Mouse (Mus musculus): ENCODE results near the gene Dusp7. TPM values are rescaled to one million over a fixed set of nuclear protein-coding genes. Genes with fewer than 3 reads are reported as not detected.

Gene Dusp7
- total RNA-seq, 2 experiments from 2014 or later: 43.6 to 67.0 TPM

DNA sequence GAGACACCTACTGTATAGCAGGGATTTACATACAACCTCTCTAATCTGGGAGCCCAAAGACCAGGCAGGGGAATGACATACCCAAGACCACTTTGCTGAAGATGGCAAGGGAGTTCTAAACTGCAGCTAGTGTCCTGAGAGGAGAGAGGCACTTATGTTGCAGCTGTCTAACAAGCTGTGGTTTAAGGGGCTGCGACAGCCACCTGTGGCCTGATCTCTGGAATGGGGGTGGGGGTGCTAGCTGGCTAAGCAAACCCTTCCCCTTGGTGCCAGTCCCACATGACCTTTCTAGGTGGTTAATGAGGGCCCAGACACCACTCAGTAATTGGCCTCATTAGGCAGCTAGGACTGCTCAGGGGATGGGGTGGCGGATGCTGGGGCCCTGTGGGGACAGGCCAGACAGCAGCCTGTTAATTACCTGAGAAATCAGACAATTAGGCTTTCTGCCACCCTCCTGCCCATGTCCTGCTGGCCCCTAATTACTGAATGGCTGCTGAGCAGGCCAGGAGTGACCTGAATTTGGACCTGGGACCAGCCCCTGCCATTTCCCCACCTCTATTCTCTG, 41.7 kb downstream of the Dusp7 start:
- no peak for DNase-seq (ENCODE audit: low spot score)
- intact Hi-C loops (cut with DNase I): no loop called here

DNA sequence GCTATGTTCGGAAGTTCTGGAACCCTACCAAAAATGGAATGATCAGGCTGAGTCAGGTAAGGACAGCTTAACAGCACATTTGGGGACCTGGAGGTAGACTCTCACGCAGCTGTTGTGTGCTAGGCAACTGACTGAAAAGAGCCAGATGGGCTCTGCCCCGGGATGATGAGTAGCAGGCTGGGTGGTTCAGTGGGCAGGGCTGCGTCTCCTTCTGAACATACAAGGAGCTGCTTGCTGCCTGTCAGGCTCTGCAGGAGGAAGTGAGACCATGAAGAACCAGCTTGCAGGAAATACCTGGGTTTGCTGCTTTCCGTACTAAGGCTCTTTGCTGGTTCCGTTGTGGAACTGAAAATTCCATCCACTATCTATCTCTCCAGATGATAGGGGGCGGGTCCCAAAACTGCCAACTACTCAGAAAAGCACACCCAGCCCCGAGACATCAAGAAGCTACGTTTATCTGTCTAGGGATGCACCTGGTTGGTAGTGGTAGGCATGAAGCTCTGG, 42.7 kb downstream of the Dusp7 start:
- intact Hi-C loops (cut with DNase I): no loop called here
- no peak for DNase-seq (ENCODE audit: low spot score)

DNA sequence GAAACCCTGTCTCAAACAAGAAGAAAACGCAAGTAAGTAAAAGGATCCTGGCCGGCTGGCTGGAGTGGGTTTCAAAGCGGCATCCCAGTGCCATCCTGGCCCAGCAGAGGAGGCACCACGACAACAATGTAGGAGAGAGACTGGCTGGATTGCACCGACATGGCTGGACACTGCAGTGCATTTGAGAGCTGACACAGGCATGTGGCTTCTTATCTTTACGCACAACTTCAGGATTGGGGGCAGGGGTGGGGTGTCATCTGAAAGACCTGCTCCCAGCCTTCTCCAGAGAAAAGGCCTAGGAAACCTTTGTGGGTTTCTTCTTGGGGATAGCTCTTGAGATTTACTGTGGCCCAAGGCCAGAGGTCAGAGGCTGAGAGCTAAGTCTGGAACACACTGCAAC, 43.3 kb downstream of the Dusp7 start:
- no peak for DNase-seq (ENCODE audit: low spot score)
- intact Hi-C loops (cut with DNase I): no loop called here

DNA sequence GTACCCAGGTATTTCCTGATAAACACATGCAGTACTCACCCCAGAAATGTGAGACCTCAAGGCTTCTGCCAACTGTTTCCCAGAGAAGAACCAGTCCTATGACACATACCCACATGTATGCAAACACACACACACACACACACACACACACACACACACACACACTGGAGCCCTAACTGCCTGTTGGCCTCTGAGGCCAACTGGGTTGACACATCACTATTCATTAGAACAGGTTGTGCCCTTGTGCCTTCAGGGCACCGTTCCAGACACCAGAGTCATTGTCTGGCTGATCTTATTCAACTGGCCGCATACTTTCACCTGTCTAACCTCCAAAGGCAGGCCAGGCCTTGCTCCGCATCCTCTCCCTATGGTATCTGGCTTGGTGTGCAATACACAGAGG, 43.8 kb downstream of the Dusp7 start:
- intact Hi-C loops (cut with DNase I): no loop called here
- DNase-seq (ENCODE audit: low spot score): no peak

DNA sequence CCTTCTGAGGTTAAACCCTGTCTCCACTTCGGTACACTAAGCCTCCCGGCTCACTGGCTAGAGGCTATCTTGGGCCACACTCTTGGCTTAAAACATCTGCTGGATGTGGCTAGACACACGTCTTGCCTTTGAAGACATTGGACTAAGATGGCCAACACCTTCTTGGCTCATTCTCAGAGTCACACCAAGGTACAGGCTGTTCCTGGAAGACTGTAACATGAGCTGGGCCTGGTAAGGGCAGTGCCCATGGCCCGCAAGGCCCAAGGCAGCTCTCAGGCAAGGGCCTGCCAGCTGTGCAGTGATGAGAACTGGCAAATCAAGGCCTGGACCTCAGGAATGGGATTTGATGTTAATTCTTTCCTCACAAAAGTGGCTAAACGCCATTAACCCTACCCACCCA, 45.2 kb downstream of the Dusp7 start:
- intact Hi-C loops (cut with DNase I): no loop called here
- DNase-seq (ENCODE audit: low spot score): no peak

DNA sequence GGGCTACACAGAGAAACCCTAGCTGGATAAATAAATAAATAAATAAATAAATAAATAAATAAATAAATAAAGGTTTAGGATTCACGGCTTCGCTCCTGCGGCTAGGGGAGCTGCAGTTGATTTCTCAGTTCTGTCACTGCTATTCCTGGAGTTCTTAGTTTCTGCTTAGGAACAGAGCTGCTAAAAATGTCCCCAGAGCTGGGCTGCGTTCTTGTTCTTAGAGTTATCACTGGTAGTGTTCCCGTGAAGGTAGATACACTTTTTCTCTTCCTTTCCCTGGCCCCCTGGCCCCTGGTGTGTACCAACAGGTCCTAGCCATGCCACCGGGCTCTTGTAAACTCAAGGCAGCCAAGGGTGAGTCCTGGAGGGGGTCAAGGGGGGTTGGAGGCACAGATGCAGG, 48.4 kb downstream of the Dusp7 start:
- intact Hi-C loops (cut with DNase I): no loop called here
- no peak for DNase-seq (ENCODE audit: low spot score)

DNA sequence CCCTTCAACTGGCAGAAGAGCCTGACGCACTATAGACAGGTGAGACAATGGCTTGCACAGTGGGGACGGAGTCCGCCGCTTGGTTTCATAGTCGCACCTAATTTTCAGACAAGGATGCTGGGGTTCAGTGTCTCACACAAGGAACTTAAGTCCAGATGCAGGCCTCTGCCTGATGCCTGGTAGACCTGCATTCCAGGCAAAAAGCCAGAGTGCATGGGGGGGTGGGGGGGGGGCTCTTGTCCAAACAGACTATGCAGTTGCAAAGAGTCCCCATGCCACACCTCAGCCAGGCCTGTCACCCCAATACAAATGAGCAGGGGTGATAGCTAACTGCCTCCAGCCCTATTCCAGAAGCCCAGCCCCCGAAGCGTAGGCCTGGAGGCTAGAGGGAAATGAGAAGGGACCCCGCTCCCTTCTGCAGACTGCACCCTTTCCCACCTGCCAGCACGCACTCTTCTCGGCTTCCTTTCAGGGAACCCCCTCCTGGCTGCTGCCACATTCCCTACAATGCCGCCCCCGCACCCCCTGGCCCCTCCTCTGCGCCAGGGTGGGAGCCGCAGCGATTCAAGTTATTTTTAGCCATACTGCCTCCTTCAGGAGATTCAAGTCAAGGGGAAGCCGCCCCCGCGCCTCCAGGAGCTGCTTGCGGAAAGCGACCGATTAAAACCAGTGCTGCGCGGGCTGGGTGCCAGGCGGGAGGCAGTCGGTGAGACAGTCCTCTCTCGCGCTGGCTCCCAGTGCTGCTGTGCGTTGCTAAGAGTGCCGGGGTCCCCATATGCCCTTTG, 49.6 kb downstream of the Dusp7 start:
- peak; percentile 75 for DNase-seq (ENCODE audit: low spot score)
- intact Hi-C loops (cut with DNase I): loop anchor here (1.0 kb wide), 1 partner anchor 47 kb away; no protein-coding TSS in a partner anchor

DNA sequence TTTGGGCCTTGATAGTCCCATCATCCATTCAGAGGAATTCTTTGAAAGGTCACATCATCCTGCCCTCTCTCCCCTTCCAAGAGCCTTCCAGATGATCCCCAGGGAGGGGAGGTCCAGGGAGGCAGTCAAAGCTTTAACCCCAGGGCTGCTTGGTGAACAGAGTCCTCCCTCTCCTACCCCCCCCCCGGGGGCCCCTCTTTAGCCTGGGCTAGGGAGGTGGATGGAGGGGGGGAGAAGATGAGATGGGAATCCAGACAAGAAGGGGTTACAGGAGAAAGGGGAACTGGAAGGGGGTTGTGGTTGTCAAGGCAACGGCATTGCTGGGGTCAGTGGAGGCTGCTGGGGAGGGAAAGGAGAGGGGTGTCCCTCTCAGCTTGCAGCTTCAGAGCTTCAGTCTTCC, 52.2 kb downstream of the Dusp7 start:
- intact Hi-C loops (cut with DNase I): loop anchor here (1.0 kb wide), 3 partner anchors 69 to 131 kb away; no protein-coding TSS in a partner anchor
- DNase-seq (ENCODE audit: low spot score): no peak

DNA sequence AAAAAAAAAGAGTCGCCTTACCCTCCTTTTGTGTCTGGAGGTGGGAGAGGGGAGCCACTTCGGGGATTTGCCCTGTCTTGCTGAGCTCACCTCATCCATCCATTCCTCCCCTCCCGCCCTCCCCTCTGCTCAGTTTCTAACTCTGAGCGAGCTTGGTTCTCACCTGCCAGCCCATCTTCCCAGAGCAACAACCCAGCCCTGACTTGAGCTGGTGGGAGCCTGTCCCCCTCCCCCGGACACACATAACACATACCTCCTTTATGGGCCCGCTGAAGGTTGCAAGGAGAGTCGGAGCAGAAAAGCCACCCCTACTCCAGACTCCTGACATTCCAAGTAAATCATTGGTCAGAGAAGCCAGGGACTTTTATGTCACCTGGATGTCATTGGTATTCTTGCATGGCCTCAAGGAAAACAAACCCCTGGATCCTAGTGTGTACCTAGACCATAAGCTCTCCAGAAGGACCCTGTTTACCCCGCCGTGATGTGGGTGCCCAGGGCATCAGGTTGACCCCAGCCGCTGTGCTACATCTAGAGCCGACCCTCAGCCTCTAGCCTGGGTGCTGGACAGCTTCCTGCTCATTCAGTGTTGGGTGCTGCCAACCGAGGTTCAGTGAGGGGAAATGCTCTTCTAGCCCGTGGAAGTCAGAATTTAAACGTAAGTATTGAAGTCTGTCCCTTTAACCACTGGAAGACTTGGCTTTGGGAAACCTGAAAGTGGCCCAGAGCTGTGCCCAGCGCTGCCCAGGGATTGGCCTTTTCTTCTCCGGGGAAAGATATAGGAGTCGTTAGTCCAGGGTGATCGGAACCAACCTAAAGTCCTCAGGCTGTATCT, 52.8 kb downstream of the Dusp7 start:
- intact Hi-C loops (cut with DNase I): loop anchor here (1.0 kb wide), 3 partner anchors 70 to 132 kb away; no protein-coding TSS in a partner anchor
- DNase-seq (ENCODE audit: low spot score): no peak

DNA sequence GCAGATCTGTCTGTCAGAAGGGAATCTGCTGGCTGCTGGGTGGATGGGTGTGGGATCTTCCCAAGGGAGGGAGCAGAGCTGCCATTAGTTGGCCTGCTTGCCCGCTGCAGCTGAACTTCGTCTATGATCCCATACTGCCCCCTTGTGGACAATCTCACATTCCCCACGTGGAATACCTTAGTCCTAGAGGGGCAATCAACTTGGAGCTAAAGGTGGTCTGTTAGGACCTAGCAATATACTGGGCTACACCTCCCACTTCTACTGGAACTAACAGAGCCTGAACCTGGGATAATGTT, 53.4 kb downstream of the Dusp7 start:
- intact Hi-C loops (cut with DNase I): loop anchor here (1.0 kb wide), 3 partner anchors 71 to 133 kb away; no protein-coding TSS in a partner anchor
- DNase-seq (ENCODE audit: low spot score): peak; percentile 72

Other genes starting within 250 kb of the Dusp7 start
- 1 to 10 TPM; 1.7 to 2.1 TPM for gene Glyctk, start 210.5 kb upstream of the Dusp7 start, total RNA-seq (2021)
- gene Wdr82, start 197.7 kb upstream of the Dusp7 start, total RNA-seq (2021): 10 to 100 TPM; 42.6 to 45.8 TPM
- gene Ppm1m, start 168.9 kb upstream of the Dusp7 start, total RNA-seq (2021): 10 to 100 TPM; 10.0 to 12.2 TPM
- gene Twf2, start 165.5 kb upstream of the Dusp7 start, total RNA-seq (2021): 100 to 1,000 TPM; 160 to 189 TPM
- gene Tlr9, start 146.0 kb upstream of the Dusp7 start, total RNA-seq (2021): under 1 TPM; 0.52 to 0.64 TPM
- gene Alas1, start 120.0 kb upstream of the Dusp7 start, total RNA-seq (2021): 100 to 1,000 TPM; 571 to 593 TPM
- gene Poc1a, start 87.6 kb upstream of the Dusp7 start, total RNA-seq (2021): 1 to 10 TPM; 3.3 to 3.4 TPM
- 100 to 1,000 TPM; 296 to 309 TPM for gene Rpl29, start 60.8 kb downstream of the Dusp7 start, total RNA-seq (2021)
- 10 to 100 TPM; 22.4 to 28.6 TPM for gene Acy1, start 69.7 kb downstream of the Dusp7 start, total RNA-seq (2021)
- 1 to 10 TPM; 6.3 to 6.7 TPM for gene Abhd14b, start 78.8 kb downstream of the Dusp7 start, total RNA-seq (2021)
- 10 to 100 TPM; 20.2 to 21.3 TPM for gene Abhd14a, start 79.0 kb downstream of the Dusp7 start, total RNA-seq (2021)
- 10 to 100 TPM; 70.7 to 81.8 TPM for gene Pcbp4, start 84.7 kb downstream of the Dusp7 start, total RNA-seq (2021)
- gene Gpr62, start 97.3 kb downstream of the Dusp7 start, total RNA-seq (2021): not detected
- 10 to 100 TPM; 19.7 to 23.5 TPM for gene Rrp9, start 107.3 kb downstream of the Dusp7 start, total RNA-seq (2021)
- 10 to 100 TPM; 30.1 to 33.5 TPM for gene Parp3, start 108.3 kb downstream of the Dusp7 start, total RNA-seq (2021)
- gene Iqcf1, start 131.3 kb downstream of the Dusp7 start, total RNA-seq (2021): not detected
- not detected for gene Iqcf5, start 145.9 kb downstream of the Dusp7 start, total RNA-seq (2021)
- gene Iqcf3, start 193.0 kb downstream of the Dusp7 start, total RNA-seq (2021): not detected
- not detected for gene Iqcf4, start 202.4 kb downstream of the Dusp7 start, total RNA-seq (2021)